Mouse (Mus musculus): ENCODE measurements around the gene Smarcc2. TPM values are rescaled to one million over a fixed set of nuclear protein-coding genes. Genes with fewer than 3 reads are reported as not detected.
"Not testable (repeated sequence)": the region's sequence is repeated elsewhere in the genome, so short reads cannot be mapped to it uniquely, and the experiment has no call there.

Smarcc2 gene
- polyA plus RNA-seq, 1 experiment from 2014 or later: 109 TPM

DNA sequence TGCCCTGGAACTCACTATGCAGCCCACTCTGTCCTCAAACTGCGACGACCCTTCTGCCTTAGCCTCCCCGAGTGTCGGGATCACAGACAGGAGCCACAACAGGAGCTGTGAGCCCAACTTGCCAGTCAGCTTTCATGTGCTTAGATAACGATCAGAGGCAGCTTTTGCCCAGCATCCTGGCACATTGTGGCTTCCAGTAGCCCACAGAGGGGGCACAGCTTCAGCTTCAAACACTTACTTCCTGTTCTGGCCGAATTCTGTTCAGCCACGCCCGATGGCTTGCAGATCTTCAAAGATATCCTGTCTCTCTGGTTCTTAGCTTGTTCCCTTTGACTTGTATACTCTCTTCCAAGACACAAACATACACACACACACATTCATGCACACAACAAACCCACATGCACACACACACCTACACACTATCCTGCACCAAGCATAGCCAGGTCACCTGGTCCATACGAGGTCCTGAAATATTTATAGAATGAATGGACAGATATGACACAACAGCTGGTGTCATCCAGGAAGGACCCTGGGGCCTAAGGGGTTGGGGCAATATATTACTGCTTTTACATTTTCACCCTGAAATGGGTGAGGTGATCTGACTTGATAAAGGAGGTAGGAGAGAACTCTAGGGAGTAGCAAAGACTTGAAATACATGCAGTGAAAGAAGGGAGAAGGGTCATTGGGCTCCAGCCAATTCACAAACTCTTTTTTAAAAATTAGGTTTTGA, 45.8 kb downstream of the Smarcc2 start:
- ATAC-seq (replicated peaks; ENCODE audit: insufficient number of reproducible peaks, low FRiP score, low TSS enrichment, low read depth) (no peak), DNase-seq (ENCODE audit: low spot score) (no peak)
- H3K36me3 ChIP-seq (replicated peaks; ENCODE audit: control insufficient read depth, insufficient read depth, low read depth, low read length): no peaks in the 10 kb centered on the region
- 76% methylated on average over 9 of the region's 9 CpGs for WGBS
- H3K4me2 ChIP-seq (ENCODE audit: low read depth, low read length): no peak overlapping the region
- no peaks in the 10 kb centered on the region for H3K4me1 ChIP-seq (ENCODE audit: control insufficient read depth, insufficient read depth, low read length)
- H3K4me3 ChIP-seq (ENCODE audit: low read depth, low read length): no peak overlapping the region
- no peak overlapping the region for H3K27ac ChIP-seq (replicated peaks; ENCODE audit: low read depth, low read length)
- H3K9me3 ChIP-seq (replicated peaks; ENCODE audit: control insufficient read depth, low read length): no peaks in the 10 kb centered on the region
- H3K27me3 ChIP-seq (ENCODE audit: control insufficient read depth, insufficient read depth, low read length): no peaks in the 10 kb centered on the region
- no peak overlapping the region for H3K9ac ChIP-seq (replicated peaks; ENCODE audit: low read length)

- WGBS: 71% methylated on average over 5 of the region's 5 CpGs
- not testable (repeated sequence) for ATAC-seq (replicated peaks; ENCODE audit: insufficient number of reproducible peaks, low FRiP score, low TSS enrichment, low read depth); H3K9ac ChIP-seq (replicated peaks; ENCODE audit: low read length); H3K27ac ChIP-seq (replicated peaks; ENCODE audit: low read depth, low read length); H3K36me3 ChIP-seq (replicated peaks; ENCODE audit: control insufficient read depth, insufficient read depth, low read depth, low read length); H3K4me2 ChIP-seq (ENCODE audit: low read depth, low read length); H3K9me3 ChIP-seq (replicated peaks; ENCODE audit: control insufficient read depth, low read length); H3K4me3 ChIP-seq (ENCODE audit: low read depth, low read length); H3K27me3 ChIP-seq (ENCODE audit: control insufficient read depth, insufficient read depth, low read length); H3K4me1 ChIP-seq (ENCODE audit: control insufficient read depth, insufficient read depth, low read length); DNase-seq (ENCODE audit: low spot score)
Observed at GRCm38 (mm10) chr10:128505371-128505667, 46.3 kb downstream of the Smarcc2 start.

DNA sequence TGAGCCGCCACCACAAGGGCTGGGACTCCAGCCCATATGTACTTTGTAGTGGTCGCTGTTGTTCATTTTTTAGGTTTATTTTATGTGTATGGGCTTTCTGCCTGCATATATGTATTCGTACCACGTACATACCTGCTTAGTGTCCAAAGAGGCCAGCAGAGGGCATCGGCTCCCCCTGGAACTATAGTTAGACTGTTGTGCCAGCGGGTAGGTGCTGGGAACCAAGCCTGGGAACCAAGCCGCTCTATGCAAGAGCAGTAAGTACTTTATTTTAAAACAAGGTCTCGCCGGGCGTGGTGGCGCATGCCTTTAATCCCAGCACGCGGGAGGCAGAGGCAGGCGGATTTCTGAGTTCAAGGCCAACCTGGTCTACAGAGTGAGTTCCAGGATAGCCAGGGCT, 46.9 kb downstream of the Smarcc2 start:
- no peak overlapping the region for H3K4me2 ChIP-seq (ENCODE audit: low read depth, low read length)
- H3K36me3 ChIP-seq (replicated peaks; ENCODE audit: control insufficient read depth, insufficient read depth, low read depth, low read length): no peaks in the 10 kb centered on the region
- H3K9ac ChIP-seq (replicated peaks; ENCODE audit: low read length): no peak overlapping the region
- no peak for DNase-seq (ENCODE audit: low spot score)
- 93% methylated on average over 14 of the region's 14 CpGs for WGBS
- H3K9me3 ChIP-seq (replicated peaks; ENCODE audit: control insufficient read depth, low read length): no peaks in the 10 kb centered on the region
- H3K4me3 ChIP-seq (ENCODE audit: low read depth, low read length): no peak overlapping the region
- H3K27ac ChIP-seq (replicated peaks; ENCODE audit: low read depth, low read length): no peak overlapping the region
- no peaks in the 10 kb centered on the region for H3K27me3 ChIP-seq (ENCODE audit: control insufficient read depth, insufficient read depth, low read length)
- H3K4me1 ChIP-seq (ENCODE audit: control insufficient read depth, insufficient read depth, low read length): no peaks in the 10 kb centered on the region
- ATAC-seq (replicated peaks; ENCODE audit: insufficient number of reproducible peaks, low FRiP score, low TSS enrichment, low read depth): no peak

DNA sequence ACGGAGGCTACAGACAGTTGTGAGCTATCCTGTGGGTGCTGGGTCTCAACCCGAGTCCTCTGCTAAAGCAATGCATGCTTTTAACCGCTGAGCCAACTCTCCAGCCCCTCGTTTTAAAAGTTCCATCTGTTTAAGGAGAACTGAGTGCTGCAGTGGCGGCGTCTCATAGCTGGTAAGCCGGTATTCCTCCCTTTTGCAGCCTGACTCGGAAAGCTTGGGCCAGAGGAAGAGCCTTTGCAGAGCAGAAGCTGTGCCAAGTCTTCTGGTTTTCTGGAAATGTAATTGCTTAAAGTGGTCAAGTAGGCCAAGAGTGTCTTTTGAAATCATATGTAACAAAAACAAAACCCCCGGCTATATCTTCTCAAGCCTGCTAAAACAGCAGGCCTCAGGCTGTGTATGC, 49.2 kb downstream of the Smarcc2 start:
- Histone ChIP-seq H3K4me2 (ENCODE audit: low read depth, low read length) (no peak overlapping the region), H3K4me3 (ENCODE audit: low read depth, low read length) (no peak overlapping the region), H3K27me3 (ENCODE audit: control insufficient read depth, insufficient read depth, low read length) (no peaks in the 10 kb centered on the region), H3K9ac (replicated peaks; ENCODE audit: low read length) (no peak overlapping the region), H3K36me3 (replicated peaks; ENCODE audit: control insufficient read depth, insufficient read depth, low read depth, low read length) (no peaks in the 10 kb centered on the region), H3K27ac (replicated peaks; ENCODE audit: low read depth, low read length) (no peak overlapping the region), H3K9me3 (replicated peaks; ENCODE audit: control insufficient read depth, low read length) (no peaks in the 10 kb centered on the region), H3K4me1 (ENCODE audit: control insufficient read depth, insufficient read depth, low read length) (no peaks in the 10 kb centered on the region)
- DNase-seq (ENCODE audit: low spot score): no peak
- 83% methylated on average over 9 of the region's 9 CpGs for WGBS
- ATAC-seq (replicated peaks; ENCODE audit: insufficient number of reproducible peaks, low FRiP score, low TSS enrichment, low read depth): no peak

DNA sequence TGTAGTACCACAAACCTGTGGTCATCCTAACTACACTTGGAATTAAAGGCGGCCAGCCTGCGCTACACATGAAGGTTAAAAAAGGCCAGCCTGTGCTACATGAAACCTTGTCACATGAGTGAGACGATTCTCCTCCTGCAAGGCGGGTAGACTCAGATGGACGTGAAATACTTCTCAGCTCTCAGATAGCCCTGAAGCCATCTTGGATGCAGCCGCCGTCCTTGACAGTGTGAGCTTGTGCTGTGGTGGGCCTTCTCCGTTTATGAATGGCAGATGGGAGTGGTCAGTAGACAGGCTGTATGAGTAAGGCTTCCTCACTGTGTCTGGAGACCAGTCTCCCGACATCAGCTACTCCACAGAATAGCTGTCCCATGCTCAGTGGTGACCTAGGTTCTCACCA, 50.2 kb downstream of the Smarcc2 start:
- no peaks in the 10 kb centered on the region for H3K9me3 ChIP-seq (replicated peaks; ENCODE audit: control insufficient read depth, low read length)
- H3K36me3 ChIP-seq (replicated peaks; ENCODE audit: control insufficient read depth, insufficient read depth, low read depth, low read length): no peaks in the 10 kb centered on the region
- H3K4me3 ChIP-seq (ENCODE audit: low read depth, low read length): no peak overlapping the region
- H3K4me2 ChIP-seq (ENCODE audit: low read depth, low read length): no peak overlapping the region
- no peak for ATAC-seq (replicated peaks; ENCODE audit: insufficient number of reproducible peaks, low FRiP score, low TSS enrichment, low read depth)
- H3K9ac ChIP-seq (replicated peaks; ENCODE audit: low read length): no peak overlapping the region
- DNase-seq (ENCODE audit: low spot score): no peak
- H3K27me3 ChIP-seq (ENCODE audit: control insufficient read depth, insufficient read depth, low read length): no peaks in the 10 kb centered on the region
- H3K27ac ChIP-seq (replicated peaks; ENCODE audit: low read depth, low read length): no peak overlapping the region
- H3K4me1 ChIP-seq (ENCODE audit: control insufficient read depth, insufficient read depth, low read length): no peaks in the 10 kb centered on the region
- WGBS: 83% methylated on average over 9 of the region's 9 CpGs

DNA sequence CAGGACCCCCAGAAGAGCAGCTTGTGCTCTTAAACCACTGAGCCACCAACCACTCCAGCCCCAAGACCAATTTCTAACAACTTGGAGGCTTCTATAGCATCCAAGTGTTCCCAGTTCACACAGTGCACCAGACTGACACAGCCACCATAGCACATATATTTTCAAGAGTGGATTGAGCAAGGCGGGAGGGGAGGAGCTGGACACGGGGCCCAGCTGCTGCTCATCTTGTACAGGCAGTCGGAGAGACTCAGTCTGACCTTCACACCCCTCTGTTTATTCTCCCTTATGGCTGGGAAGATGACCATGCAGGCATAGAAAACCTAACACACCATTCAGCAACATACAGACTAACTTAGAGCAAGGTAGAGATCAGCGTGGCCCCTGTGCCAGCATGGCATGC, 50.8 kb downstream of the Smarcc2 start:
- WGBS: 82% methylated on average over 4 of the region's 4 CpGs
- ATAC-seq (replicated peaks; ENCODE audit: insufficient number of reproducible peaks, low FRiP score, low TSS enrichment, low read depth) (no peak), DNase-seq (ENCODE audit: low spot score) (no peak)
- Histone ChIP-seq H3K4me3 (ENCODE audit: low read depth, low read length) (no peak overlapping the region), H3K27ac (replicated peaks; ENCODE audit: low read depth, low read length) (no peak overlapping the region), H3K4me2 (ENCODE audit: low read depth, low read length) (no peak overlapping the region), H3K27me3 (ENCODE audit: control insufficient read depth, insufficient read depth, low read length) (no peaks in the 10 kb centered on the region), H3K36me3 (replicated peaks; ENCODE audit: control insufficient read depth, insufficient read depth, low read depth, low read length) (no peaks in the 10 kb centered on the region), H3K9me3 (replicated peaks; ENCODE audit: control insufficient read depth, low read length) (no peaks in the 10 kb centered on the region), H3K4me1 (ENCODE audit: control insufficient read depth, insufficient read depth, low read length) (no peaks in the 10 kb centered on the region), H3K9ac (replicated peaks; ENCODE audit: low read length) (no peak overlapping the region)

DNA sequence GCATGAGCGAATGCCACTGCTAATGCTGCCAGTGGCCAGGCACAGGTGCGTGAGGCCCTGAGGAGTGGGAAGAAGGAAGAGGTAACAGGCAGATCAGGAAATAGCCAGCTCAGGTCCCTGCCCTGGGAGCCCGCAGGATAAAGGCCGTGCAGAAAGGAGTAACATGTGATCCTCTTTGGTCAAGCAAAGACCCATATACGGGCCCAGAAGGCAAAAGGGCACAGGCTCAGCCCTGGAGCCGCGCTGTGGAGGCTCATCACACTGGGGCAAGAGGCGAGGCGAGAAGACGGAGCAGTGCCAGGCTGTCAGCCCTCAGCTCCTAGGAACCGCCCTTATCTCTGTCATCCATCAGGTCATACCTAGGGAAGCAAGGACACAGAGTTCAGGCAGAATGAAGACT, 51.3 kb downstream of the Smarcc2 start:
- Histone ChIP-seq H3K9ac (replicated peaks; ENCODE audit: low read length) (no peak overlapping the region), H3K4me1 (ENCODE audit: control insufficient read depth, insufficient read depth, low read length) (no peaks in the 10 kb centered on the region), H3K4me2 (ENCODE audit: low read depth, low read length) (no peak overlapping the region), H3K27ac (replicated peaks; ENCODE audit: low read depth, low read length) (no peak overlapping the region), H3K27me3 (ENCODE audit: control insufficient read depth, insufficient read depth, low read length) (no peaks in the 10 kb centered on the region), H3K4me3 (ENCODE audit: low read depth, low read length) (no peak overlapping the region), H3K9me3 (replicated peaks; ENCODE audit: control insufficient read depth, low read length) (no peaks in the 10 kb centered on the region), H3K36me3 (replicated peaks; ENCODE audit: control insufficient read depth, insufficient read depth, low read depth, low read length) (no peaks in the 10 kb centered on the region)
- WGBS: 83% methylated on average over 11 of the region's 11 CpGs
- no peak for DNase-seq (ENCODE audit: low spot score)
- ATAC-seq (replicated peaks; ENCODE audit: insufficient number of reproducible peaks, low FRiP score, low TSS enrichment, low read depth): no peak

DNA sequence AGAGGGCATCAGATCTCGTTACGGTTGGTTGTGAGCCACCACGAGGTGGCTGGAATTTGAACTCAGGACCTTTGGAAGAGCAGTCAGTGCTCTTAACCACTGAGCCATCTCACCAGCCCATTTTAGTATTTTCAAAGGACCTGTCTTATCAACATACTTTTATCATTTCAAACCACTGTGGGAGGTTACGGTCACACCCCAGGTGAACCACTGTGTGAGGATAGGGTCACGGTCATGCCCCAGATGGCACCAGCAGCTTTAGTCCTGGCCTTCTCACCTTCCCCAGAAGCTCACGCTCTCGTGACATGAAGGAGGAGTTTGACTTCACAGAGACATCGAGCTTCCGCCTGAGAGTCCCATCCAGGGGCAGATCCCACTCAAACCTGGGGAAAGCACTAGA, 52.1 kb downstream of the Smarcc2 start:
- Histone ChIP-seq H3K4me1 (ENCODE audit: control insufficient read depth, insufficient read depth, low read length) (no peaks in the 10 kb centered on the region; the same call in 1 of the 2 replicates), H3K9ac (replicated peaks; ENCODE audit: low read length) (no peak overlapping the region), H3K4me3 (ENCODE audit: low read depth, low read length) (no peak overlapping the region), H3K27me3 (ENCODE audit: control insufficient read depth, insufficient read depth, low read length) (peaks cover 3% of the 10 kb centered on the region), H3K4me2 (ENCODE audit: low read depth, low read length) (no peak overlapping the region), H3K36me3 (replicated peaks; ENCODE audit: control insufficient read depth, insufficient read depth, low read depth, low read length) (no peaks in the 10 kb centered on the region), H3K27ac (replicated peaks; ENCODE audit: low read depth, low read length) (no peak overlapping the region), H3K9me3 (replicated peaks; ENCODE audit: control insufficient read depth, low read length) (no peaks in the 10 kb centered on the region)
- DNase-seq (ENCODE audit: low spot score) (no peak), ATAC-seq (replicated peaks; ENCODE audit: insufficient number of reproducible peaks, low FRiP score, low TSS enrichment, low read depth) (no peak)
- WGBS: 91% methylated on average over 9 of the region's 9 CpGs
